Mouse (Mus musculus) spleen, postnatal 36 days (tissue): ENCODE data around the gene Selplg.

Source experiments
- DNase-seq, 2 experiments: peaks; one replicate each; pipeline ENCODE4 v3.0.0; 2022; ENCODE audit warnings: low spot score in 2 of 2, mixed read lengths in 1 of 2

The Selplg gene

DNA sequence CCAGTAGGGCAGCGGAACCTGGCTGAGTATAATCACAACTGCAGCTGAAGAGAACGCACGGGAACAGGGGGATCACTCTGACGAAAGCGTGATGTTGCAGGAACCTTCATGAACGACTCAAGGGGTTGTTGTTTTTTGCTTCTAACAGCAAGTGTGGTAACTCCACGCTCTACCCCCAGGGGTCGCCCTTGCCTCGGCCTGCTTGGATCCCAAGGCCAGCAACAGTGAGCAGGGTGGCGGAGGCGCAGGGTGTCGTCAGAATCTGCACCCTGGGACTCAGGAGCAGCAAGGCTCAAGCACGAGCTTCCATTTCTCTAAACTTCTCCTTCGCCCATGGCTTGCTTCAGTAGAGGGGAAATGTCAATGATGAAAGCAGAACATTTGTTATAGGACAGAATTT lies 22.1 kb upstream of the Selplg start:
- peak; percentile 68 to 75 for DNase-seq

GRCm38 (mm10) chr5:113853541-113853940 lies 21.1 kb upstream of the Selplg start:
- DNase-seq: no peak

DNA sequence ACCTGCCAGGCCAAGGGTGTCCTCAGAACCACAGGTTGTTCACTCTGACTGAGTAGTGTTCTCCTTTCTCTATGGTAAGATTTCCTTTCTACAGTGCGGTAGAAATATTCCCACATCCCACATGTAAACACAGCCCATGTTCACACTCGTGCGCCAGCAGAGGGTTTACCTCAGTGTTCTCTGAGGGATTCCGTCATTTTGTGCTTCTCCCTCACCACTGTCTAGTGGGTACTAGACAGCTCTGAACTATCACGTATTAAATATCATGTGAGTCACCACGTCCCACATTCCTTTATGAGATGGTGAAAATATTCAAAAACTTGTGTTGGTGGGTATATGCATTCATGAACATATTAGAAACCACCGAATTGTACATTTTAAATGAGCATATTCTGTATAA lies 20.0 kb upstream of the Selplg start:
- no peak for DNase-seq

DNA sequence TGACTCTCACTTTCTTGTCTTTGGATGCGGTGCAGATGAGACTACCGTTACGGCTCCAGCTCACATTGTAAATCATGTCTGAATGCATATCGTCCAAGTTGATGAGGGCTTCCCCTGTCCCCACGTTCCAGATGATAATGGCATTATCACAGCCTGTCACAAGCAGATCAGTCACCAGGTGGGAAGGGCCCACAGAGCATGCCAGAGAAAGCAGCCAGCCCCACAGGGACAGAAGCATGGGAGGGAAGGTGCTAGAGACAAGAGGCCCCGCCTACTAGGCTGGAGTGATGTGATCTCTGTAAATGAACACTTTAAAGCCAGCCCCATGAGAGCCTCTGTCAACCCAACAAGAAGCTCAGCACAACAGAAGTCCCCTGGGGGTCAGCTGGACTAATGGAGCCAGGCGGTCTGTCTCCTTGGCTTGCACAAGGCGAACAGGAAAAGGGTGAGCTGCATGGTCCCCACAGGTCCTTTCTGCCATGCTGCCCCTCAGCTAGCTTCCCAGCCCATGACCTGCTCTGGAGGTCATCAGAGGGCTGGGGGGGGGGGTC lies 18.3 kb upstream of the Selplg start:
- no peak for DNase-seq

- DNase-seq: no peak
Observed at GRCm38 (mm10) chr5:113847636-113848035, 15.2 kb upstream of the Selplg start.

DNA sequence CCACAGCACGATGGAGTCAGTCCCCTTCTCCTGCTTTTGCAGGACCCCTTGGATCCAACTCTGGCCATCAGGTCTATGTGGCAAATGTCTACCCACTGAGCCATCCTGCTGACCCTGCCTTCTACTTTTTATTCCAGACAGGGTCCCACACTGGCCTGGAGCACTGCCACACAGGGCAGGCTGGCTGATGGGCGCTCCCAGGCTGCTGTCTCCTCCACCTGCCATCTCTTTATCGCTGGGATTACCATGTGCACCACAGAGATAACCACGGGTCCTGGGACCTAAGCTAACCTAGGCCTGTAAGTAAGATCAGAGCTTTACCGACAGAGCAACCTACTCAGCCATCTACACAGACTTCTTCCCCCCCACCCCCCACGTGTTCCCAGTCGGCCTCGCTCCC lies 14.2 kb upstream of the Selplg start:
- DNase-seq: peak; percentile 52 to 69

DNA sequence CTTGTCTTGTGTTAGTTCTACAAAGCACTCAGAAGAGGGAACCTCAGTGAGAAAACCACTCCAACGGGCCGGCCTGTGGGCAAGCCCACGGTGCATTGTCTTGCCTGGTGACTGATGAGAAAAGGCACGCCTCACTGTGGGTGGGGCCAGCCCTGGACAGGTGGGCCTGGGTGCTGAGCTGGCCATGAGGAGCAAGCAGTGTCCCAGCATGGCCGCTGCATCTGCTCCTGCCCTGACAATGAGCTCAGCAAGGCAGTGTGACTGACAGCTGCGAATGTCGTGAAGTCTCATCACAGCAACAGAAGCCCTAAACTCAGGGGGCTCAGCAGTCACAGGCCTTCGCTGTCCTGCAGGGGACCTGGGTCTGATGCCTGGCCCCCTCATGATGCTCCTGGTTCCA lies 13.2 kb upstream of the Selplg start:
- DNase-seq: no peak

DNA sequence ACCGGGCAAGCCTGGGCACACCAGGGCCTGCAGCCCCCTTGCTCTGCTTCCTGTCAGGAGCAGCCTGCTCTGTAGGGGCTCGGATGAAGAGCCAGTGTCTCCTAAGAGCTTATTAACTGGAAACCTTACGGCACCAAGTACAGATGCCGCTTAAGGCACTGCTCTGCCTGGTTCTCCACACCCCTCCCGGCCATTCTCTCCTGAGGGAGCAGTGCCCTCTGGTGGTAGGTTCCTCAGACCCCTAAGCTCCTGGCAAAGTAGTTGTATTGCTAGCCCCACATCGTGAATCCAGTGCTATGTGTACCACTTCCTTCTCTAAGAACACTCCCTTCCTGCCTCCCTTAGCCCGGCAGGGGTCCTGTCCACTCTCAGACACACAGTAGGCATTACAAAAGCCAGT lies 12.3 kb upstream of the Selplg start:
- peak; percentile 80 to 85 for DNase-seq

GRCm38 (mm10) chr5:113844106-113844505 lies 11.7 kb upstream of the Selplg start:
- no peak for DNase-seq

GRCm38 (mm10) chr5:113842906-113843305 lies 10.5 kb upstream of the Selplg start:
- DNase-seq: no peak

- DNase-seq: no peak
Observed at GRCm38 (mm10) chr5:113842244-113842643, 9.8 kb upstream of the Selplg start.

- DNase-seq: peak; percentile 69
Observed at GRCm38 (mm10) chr5:113841243-113842225, 9.1 kb upstream of the Selplg start.

DNA sequence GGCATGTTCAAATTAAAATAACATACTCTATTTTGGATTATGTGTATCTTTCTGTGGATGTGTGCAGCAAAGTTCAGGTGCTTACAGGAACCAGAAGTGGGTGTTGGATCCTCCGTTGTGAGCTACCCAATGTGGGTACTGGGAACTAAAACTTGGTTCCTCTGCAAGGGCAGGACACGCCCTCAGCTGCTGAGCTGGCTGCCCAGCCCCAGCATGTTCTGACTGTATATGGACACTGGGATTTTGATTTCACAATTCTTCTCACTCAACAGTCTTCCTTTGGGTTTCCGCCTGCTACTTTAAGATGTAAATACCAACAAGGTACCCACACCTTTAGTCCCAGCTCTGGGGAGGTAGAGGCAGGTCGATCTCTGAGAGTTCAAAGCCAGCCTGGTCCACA lies 8.0 kb upstream of the Selplg start:
- DNase-seq: no peak

GRCm38 (mm10) chr5:113836961-113837360 lies 4.5 kb upstream of the Selplg start:
- DNase-seq: peak in 1 of 2 experiments; percentile 45

DNA sequence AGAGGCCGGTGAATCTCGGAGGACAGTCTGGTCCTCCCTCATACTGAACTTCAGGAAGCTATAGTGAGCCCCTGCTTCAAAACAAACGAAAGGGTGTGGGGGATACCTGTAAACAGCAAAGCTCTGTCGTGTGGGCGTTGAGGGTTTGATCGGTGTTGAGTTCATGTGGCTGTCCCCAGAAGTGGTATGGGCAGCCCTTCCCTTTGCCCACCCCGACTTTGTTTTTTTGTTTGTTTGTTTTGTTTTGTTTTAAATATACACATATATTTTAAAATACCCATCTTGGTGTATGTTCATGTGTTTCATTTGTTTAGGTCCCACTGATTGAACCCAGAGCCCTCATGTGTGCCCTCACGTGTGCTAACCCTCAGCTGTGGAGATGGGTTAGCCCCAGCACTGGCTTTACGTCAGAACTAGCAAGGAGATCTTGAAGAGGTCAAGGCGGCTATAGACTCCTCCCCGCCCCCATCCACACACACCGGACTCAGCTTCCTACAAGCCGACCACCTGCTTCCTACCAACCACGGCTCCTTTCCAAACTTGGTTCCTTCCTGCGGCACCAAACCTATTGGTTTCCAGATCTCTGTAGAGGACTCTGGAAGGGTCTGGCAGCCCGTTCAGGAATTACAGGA lies 988 bp upstream of the Selplg start:
- no peak for DNase-seq

DNA sequence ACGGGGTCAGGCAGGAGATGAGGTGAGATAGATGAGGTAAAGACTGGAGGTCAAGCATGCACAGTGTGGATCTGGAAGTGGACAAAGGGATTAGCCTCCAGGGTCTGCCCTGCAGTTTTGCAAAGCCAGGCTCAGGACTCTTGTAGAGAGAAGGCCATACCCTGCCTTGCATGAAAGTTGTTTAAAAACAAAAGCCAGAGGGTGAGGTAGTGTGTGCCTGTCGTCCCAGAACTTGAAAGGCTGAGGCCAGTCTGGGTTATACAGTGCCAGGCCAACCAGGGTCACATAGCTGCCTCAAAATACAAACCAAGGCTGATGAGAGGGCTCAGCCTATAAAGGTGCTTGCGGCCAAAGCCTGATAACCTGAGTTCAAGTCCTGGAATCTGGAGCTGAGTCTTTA lies 703 bp downstream of the Selplg start:
- DNase-seq: no peak

DNA sequence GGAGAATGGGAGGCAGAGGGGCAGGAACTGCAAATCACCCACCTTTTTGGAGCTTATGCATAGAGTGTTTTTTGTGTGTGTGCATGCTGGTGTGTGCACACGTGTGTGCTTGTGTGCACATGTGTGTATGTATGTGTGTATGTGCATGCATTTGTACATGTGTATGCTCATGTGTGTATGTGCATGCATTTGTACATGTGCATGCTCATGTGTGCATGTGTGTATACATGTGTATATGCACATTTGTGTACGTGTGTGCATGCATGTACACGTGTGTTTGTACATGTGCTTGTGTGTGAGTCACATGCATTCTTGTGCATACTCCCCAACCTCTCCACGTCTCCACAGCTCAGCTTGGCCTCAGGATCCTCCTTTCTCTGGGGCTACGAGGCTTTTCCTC lies 1.6 kb downstream of the Selplg start:
- DNase-seq: no peak

DNA sequence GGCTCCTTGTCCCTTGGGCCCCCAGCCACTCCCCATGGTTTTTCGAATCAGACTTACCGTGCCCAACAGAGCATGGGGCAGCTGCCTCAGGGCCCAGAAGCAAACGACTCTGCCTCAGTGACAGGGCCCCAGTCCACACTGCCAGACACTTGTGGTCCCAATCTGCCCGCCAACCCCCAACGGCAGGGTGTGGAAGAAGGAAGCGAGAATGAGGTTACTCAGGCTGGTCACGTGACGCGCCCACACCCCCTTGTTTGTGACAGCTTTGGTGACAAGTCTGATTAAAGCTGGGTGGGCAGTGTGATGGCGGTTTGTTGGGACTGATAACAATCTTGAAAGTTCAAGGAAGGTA lies 2.2 kb downstream of the Selplg start:
- DNase-seq: peak; percentile 93 to 95

DNA sequence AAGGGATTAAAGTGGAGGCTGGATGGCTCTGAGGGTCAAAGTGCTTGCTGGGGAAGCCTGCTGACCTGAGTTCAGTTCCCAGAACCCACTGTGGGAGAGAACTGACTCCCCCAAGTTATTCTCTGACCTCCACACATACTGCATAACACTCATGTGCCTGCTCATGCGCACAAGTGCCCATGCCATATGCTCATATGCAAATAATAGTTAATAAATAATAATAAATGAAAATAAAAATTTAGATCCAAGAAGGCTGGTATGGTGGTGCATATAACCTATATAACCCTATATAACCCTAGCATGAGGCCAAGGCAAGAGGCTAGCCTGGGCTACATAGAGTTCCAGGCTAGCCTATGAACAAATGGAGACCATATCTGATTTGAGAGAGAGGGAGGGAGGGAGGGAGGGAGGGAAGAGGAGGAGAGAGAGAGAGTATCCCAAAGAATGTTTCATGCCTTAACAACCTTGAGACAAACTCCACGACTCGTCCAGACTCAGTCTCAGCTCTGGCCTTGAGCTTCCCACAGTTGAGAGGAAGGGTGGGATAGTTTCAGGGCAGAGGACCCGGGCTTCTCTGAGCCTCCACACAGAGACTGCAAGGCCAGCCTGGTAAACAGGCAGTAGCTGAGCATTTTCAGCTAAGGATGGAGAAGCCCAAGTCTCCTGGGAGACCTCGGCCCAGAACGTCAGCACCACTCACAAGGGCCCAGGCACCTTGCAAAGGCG lies 2.7 kb downstream of the Selplg start:
- DNase-seq: no peak

- DNase-seq: no peak
Observed at GRCm38 (mm10) chr5:113828481-113828880, 4.0 kb downstream of the Selplg start.

GRCm38 (mm10) chr5:113827991-113828411 lies 4.4 kb downstream of the Selplg start:
- DNase-seq: no peak

- no peak for DNase-seq
Observed at GRCm38 (mm10) chr5:113826619-113827018, 5.8 kb downstream of the Selplg start.
